Mouse (Mus musculus): ENCODE measurements around the gene C2cd2l.
"Not testable (repeated sequence)": the region's sequence is repeated elsewhere in the genome, so short reads cannot be mapped to it uniquely, and the experiment has no call there.

Gene C2cd2l

GRCm38 (mm10) chr9:44319887-44320798, at the start of gene C2cd2l:
TSS of gene C2cd2l (minus strand) at chr9:44320285.
- peak; percentile 95 to 97 for DNase-seq

GRCm38 (mm10) chr9:44364480-44364879, 44.4 kb upstream of the C2cd2l start:
- peak; percentile 26 to 33 for DNase-seq

DNA sequence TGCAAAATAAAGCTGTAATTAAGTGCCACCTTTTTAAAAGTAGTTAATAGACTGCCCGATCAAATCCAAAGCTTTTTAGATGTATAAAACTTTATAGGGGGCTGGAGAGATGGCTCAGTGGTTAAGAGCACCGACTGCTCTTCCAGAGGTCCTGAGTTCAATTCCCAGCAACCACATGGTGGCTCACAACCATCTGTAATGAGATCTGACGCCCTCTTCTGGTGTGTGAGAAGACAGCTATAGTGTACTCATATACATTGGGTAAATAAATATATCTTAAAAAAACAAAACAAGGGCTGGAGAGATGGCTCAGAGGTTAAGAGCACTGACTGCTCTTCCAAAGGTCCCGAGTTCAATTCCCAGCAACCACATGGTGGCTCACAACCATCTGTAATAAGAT, 41.8 kb upstream of the C2cd2l start:
- DNase-seq = not testable (repeated sequence)

GRCm38 (mm10) chr9:44361190-44361917, 41.3 kb upstream of the C2cd2l start, which contains the start of gene Vps11:
TSS of gene Vps11 (minus strand) at chr9:44361670.
- DNase-seq = peak; percentile 98

GRCm38 (mm10) chr9:44357207-44357606, 37.1 kb upstream of the C2cd2l start:
- peak; percentile 53 to 61 for DNase-seq

GRCm38 (mm10) chr9:44353142-44353541, 33.1 kb upstream of the C2cd2l start:
- no peak for DNase-seq

DNA sequence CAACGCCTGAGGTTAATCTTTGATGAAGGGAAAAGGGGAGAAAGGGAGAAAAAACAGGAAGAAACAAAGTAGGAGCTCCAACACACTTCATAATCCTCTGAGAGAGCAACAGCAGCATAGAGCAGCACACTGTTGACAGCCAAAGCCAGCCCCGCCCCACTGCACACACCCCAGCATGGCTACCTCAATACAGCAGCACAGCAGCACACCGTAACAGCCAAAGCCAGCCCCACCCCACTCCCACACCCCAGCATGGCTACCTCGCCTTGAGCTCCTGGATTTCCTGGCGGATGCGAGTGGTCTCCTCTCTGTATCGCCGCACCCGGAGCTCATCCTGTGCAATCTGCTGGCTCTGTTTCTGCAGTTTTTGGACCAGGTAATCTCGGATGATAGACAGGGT, 32.3 kb upstream of the C2cd2l start:
- no peak for DNase-seq

DNA sequence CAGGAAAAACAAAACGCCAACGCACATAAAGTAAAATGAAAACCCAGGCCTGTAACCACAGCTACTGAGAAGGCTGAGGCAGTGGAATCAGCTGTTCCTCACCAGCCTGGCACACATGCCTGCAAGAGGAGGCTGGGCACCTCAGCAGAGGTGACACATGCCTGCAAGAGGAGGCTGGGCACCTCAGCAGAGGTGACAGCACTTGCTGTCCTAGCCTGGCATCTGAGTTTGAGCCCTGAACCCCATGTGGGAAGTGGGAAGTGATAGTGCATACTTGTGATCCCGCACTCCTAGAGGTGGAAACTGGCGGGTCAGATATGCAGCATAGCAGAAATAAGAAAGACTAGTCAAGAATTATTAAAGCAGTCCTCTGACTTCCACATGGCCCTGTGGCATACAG, 31.3 kb upstream of the C2cd2l start:
- no peak for DNase-seq

GRCm38 (mm10) chr9:44348546-44348945, 28.5 kb upstream of the C2cd2l start:
- DNase-seq = no peak

- DNase-seq = no peak
Measured at GRCm38 (mm10) chr9:44347621-44348020, 27.5 kb upstream of the C2cd2l start.

GRCm38 (mm10) chr9:44347166-44347565, 27.1 kb upstream of the C2cd2l start:
- no peak for DNase-seq

- DNase-seq = no peak
Measured at GRCm38 (mm10) chr9:44345570-44346433, 25.7 kb upstream of the C2cd2l start.

DNA sequence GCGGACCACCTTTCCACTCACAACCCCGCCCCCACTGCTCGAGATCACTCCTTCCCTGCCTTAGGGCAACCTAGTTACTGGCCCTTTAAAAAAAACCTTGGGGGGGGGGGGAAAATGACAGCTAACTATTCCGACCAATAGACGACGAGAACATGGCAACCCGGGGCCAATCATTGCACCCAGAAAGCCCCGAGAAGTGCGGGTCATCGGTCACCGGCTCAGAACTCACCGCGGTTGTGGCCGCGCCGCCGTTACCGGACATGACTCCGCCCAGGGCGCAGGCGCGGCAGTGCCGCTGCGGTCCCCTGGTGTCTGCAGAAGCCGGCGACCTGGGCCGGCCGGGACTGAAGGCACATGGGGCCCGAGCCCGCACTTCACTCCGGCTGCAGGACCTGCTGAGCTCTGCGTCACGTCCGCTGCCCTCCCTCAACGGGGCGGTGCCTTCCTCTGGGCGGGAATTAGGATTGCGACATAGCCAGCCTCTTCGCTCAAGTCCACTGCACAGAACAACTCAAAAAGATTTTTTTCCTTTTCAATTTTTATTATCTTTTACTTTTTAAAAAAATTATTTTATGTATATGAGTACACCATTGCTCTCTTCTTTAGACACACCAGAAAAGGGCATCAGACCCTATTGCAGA, 23.8 kb upstream of the C2cd2l start, which contains the start of gene Hmbs:
Gene Hmbs (minus strand): TSS at position 448 of the 641 bp plus-strand sequence.
- DNase-seq = peak; percentile 92 to 93

- no peak for DNase-seq
Measured at GRCm38 (mm10) chr9:44343290-44343689, 23.2 kb upstream of the C2cd2l start.

DNA sequence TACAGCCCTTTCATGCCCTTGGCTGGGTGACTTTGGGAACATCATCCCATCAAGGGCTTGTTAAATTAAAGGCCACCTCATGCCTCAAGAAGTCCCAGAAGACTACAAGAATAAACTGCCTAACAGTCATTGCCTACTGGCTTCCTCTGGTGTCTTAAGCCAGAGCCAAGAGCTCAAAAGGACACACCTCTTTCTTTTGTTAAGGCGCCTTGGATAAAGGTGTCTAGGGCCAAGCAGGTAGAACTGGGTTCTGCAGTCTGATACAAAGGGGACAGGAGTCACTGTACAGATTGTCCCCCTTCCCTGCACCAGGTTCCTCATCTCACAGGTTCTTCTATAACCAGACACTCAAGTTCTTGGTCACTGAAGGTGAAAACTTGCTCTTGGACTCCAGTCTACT, 22.5 kb upstream of the C2cd2l start:
- DNase-seq = no peak

GRCm38 (mm10) chr9:44342173-44342572, 22.1 kb upstream of the C2cd2l start:
- no peak for DNase-seq

DNA sequence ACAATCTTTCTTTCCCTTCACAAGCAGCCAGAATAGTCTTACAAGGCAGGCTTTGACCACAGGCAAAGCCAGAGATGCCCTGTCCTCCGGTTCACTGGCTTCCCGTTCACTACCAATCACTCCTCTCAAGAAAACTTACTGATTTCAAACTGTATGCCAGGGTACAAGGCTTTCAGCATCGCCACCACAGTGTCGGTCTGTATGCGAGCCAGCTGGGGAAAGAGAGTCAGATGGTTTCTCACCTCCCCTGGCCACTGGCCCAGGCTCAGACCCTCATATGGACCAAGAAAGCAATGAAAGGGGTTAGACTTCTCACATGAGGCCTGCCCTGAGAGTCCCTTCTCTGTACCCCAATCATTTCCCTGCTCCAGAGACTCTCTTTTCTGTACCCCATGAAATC, 21.4 kb upstream of the C2cd2l start:
- DNase-seq = no peak

DNA sequence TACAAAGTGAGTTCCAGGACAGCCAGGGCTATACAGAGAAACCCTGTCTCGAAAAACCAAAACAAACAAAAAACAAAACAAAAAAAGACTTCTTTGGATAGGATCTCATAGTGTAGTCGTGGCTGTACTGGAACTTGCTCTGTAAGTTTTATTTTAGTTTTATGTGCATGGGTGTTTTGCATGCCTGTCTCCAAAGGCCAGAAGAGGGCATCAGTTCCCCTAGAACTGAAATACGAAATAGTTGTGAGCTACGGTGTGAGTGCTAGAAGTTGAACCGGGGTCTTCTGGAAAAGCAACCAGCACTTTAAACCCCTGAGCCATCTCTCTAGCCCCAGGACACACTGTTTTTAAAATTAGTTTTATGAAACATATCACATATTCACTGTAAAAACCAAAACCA, 18.5 kb upstream of the C2cd2l start:
- DNase-seq = no peak

DNA sequence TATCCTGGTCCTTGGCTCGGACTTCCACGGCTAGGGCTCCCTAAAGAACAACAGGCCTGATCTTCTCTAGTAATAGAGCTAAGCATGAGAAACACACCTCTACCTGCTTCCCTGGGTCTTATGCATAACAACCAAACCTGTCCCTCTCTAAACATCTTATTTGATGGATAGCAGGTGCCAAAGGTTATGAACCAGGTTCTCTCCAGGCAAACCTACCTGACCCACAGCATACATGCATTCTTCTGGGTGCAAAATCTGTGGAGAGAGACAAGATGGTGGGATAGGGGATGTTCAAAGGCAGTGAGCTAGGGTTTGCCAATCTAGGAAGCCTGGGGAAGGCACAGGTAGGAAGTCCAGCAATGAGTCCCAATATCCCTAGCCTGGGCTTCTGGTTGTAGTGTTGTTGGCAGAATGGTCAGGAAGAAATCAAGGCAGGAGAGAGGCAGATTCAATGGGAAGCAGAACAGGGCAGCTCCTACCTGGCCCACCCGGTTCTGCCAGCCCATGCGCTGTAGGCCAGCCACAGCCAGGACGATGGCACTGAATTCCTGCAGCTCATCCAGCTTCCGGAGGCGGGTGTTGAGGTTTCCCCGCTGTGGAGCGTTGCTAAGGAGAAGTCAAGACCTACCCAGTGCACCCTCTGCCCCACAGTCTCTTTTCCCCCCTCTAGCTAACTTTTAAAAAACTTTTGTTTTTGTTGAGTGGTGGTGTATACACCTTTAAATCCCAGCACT, 17.5 kb upstream of the C2cd2l start:
- DNase-seq = no peak

GRCm38 (mm10) chr9:44336964-44337363, 16.9 kb upstream of the C2cd2l start:
- DNase-seq = no peak

- DNase-seq = not testable (repeated sequence)
Measured at GRCm38 (mm10) chr9:44336513-44336912, 16.4 kb upstream of the C2cd2l start.

DNA sequence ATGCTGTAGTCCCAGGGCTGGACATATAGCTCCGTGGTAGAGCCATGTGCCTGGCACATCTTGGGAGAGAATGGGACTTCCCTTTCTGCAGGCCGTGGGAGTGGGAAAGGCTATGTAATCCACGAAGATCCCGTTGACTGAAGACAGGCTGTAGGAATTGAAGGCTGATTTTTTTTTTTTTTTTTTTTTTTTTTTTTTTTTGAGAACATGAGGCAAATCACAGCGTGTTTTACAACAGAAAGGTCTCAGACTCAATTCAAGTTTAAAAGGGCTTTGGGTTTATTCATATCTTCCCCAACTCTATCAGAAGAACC, 16.0 kb upstream of the C2cd2l start:
- DNase-seq = no peak
